Mouse (Mus musculus) liver, embryonic 16.5 days (tissue): Measurements from ENCODE around the gene Rmnd5a. TPM values are rescaled to one million over a fixed set of nuclear protein-coding genes. Genes with fewer than 3 reads are reported as not detected.

Experiments
- ATAC-seq: fragments of 200-750 bp; cut with Nextera tagmentation; 2 replicates; pipeline ENCODE4 v1.8.0; 2017; ENCODE audit warnings: low read depth, mild to moderate bottlenecking, moderate number of reproducible peaks, moderate library complexity
- H3K27ac ChIP-seq: fragments of 300-500 bp; sonication (generic); 2 replicates; pipeline ENCODE4 v1.5.1; 2014; ENCODE audit warnings: mild to moderate bottlenecking, low read length
- H3K27me3 ChIP-seq: fragments of 300-500 bp; sonication (generic); 2 replicates; pipeline ENCODE4 v1.6.1; 2014; ENCODE audit warnings: low read depth, low read length, mixed read lengths; ENCODE audit not compliant: control insufficient read depth, insufficient read depth
- H3K36me3 ChIP-seq: fragments of 300-500 bp; sonication (generic); 2 replicates; pipeline ENCODE4 v1.6.1; 2014; ENCODE audit warnings: mild to moderate bottlenecking; ENCODE audit not compliant: control insufficient read depth, insufficient read depth
- H3K4me1 ChIP-seq: fragments of 300-500 bp; sonication (generic); 2 replicates; pipeline ENCODE4 v1.6.1; 2014; ENCODE audit warnings: low read depth, low read length, mixed read lengths; ENCODE audit not compliant: control insufficient read depth
- H3K4me2 ChIP-seq: fragments of 300-500 bp; sonication (generic); 2 replicates; pipeline ENCODE4 v1.6.1; 2014; ENCODE audit warnings: low read depth, low read length, mixed read lengths
- H3K4me3 ChIP-seq: fragments of 300-500 bp; sonication (generic); 2 replicates; pipeline ENCODE4 v1.5.1; 2014; ENCODE audit warnings: low read depth, mild to moderate bottlenecking, low read length
- H3K9ac ChIP-seq: fragments of 300-500 bp; sonication (generic); 2 replicates; pipeline ENCODE4 v1.6.1; 2014; ENCODE audit warnings: low read depth, low read length
- H3K9me3 ChIP-seq: fragments of 300-500 bp; sonication (generic); replicated peaks from 2 replicates; pipeline ENCODE4 v1.6.1; 2016; ENCODE audit warnings: low read length; ENCODE audit not compliant: control insufficient read depth
- WGBS: fragments of 180-500 bp; shearing (Covaris S2); extraction: QIAGEN DNeasy Blood & Tissue Kit; methylation state at CpG from one replicate; pipeline ENCODE4 v1.1.7; 2014; ENCODE audit not compliant: insufficient replicate concordance; 5-methylcytosine and 5-hydroxymethylcytosine counted together
- polyA plus RNA-seq: library from polyadenylated mRNA; unstranded; fragments of >200 nt; fragmentation: Nextera tagmentation; extraction: Ambion mirVana; gene quantifications from 2 replicates; pipeline ENCODE4 v1.2.1, GENCODE M21; 2015

Rmnd5a gene
- polyA plus RNA-seq, 1 experiment from 2014 or later, result 5.2 TPM

- WGBS, result 80% methylated on average over 1 of the region's 1 CpGs
- H3K4me1 ChIP-seq, result no peaks in the 10 kb centered on the region
- no peak for ATAC-seq
- peaks cover 12% of the 10 kb centered on the region for H3K36me3 ChIP-seq
- H3K9me3 ChIP-seq, result no peaks in the 10 kb centered on the region
- H3K9ac ChIP-seq, result no peak overlapping the region
- no peak overlapping the region for H3K4me2 ChIP-seq
- no peak overlapping the region for H3K27ac ChIP-seq
- H3K27me3 ChIP-seq, result no peaks in the 10 kb centered on the region
- H3K4me3 ChIP-seq, result no peak overlapping the region
Observed at GRCm38 (mm10) chr6:71396016-71396415, 44.4 kb downstream of the Rmnd5a start.

GRCm38 (mm10) chr6:71390496-71390895 lies 49.9 kb downstream of the Rmnd5a start:
- ATAC-seq, result no peak
- Histone ChIP-seq H3K9ac (no peak overlapping the region), H3K4me3 (no peak overlapping the region), H3K27ac (no peak overlapping the region), H3K4me2 (no peak overlapping the region), H3K27me3 (no peaks in the 10 kb centered on the region), H3K9me3 (no peaks in the 10 kb centered on the region), H3K4me1 (no peaks in the 10 kb centered on the region), H3K36me3 (peaks cover 3% of the 10 kb centered on the region; the same call in 1 of the 2 replicates)
- WGBS, result 89% methylated on average over 2 of the region's 2 CpGs

GRCm38 (mm10) chr6:71381654-71382053 lies 58.8 kb downstream of the Rmnd5a start:
- Histone ChIP-seq H3K4me3 (no peak overlapping the region), H3K4me1 (no peaks in the 10 kb centered on the region), H3K4me2 (no peak overlapping the region), H3K27me3 (no peaks in the 10 kb centered on the region), H3K36me3 (no peaks in the 10 kb centered on the region), H3K9me3 (no peaks in the 10 kb centered on the region), H3K9ac (no peak overlapping the region), H3K27ac (no peak overlapping the region)
- 64% methylated on average over 5 of the region's 5 CpGs for WGBS
- ATAC-seq, result no peak

GRCm38 (mm10) chr6:71376711-71377110 lies 63.7 kb downstream of the Rmnd5a start:
- Histone ChIP-seq H3K9me3 (no peaks in the 10 kb centered on the region), H3K27ac (no peak overlapping the region), H3K9ac (no peak overlapping the region), H3K36me3 (no peaks in the 10 kb centered on the region), H3K4me3 (no peak overlapping the region), H3K4me1 (no peaks in the 10 kb centered on the region), H3K4me2 (no peak overlapping the region), H3K27me3 (no peaks in the 10 kb centered on the region)
- ATAC-seq, result no peak
- 82% methylated on average over 13 of the region's 13 CpGs for WGBS

- 50% methylated on average over 2 of the region's 2 CpGs for WGBS
- Histone ChIP-seq H3K9ac (no peak overlapping the region), H3K27ac (no peak overlapping the region), H3K4me3 (no peak overlapping the region), H3K4me2 (no peak overlapping the region), H3K27me3 (no peaks in the 10 kb centered on the region), H3K4me1 (no peaks in the 10 kb centered on the region), H3K36me3 (no peaks in the 10 kb centered on the region), H3K9me3 (no peaks in the 10 kb centered on the region)
- ATAC-seq, result no peak
Observed at GRCm38 (mm10) chr6:71374921-71375320, 65.5 kb downstream of the Rmnd5a start.

GRCm38 (mm10) chr6:71374311-71374829 lies 66.1 kb downstream of the Rmnd5a start:
- H3K4me1 ChIP-seq, result no peaks in the 10 kb centered on the region
- no peaks in the 10 kb centered on the region for H3K9me3 ChIP-seq
- ATAC-seq, result no peak
- H3K36me3 ChIP-seq, result no peaks in the 10 kb centered on the region
- 78% methylated on average over 19 of the region's 19 CpGs for WGBS
- H3K27ac ChIP-seq, result no peak overlapping the region
- no peaks in the 10 kb centered on the region for H3K27me3 ChIP-seq
- H3K9ac ChIP-seq, result no peak overlapping the region
- no peak overlapping the region for H3K4me3 ChIP-seq
- H3K4me2 ChIP-seq, result no peak overlapping the region

GRCm38 (mm10) chr6:71373249-71373775 lies 67.1 kb downstream of the Rmnd5a start, which contains the start of gene Cd8a:
Cd8a (plus strand) TSS chr6:71373427.
- Histone ChIP-seq H3K27me3 (no peaks in the 10 kb centered on the region), H3K9me3 (no peaks in the 10 kb centered on the region), H3K27ac (no peak within 1 kb of the TSS), H3K9ac (no peak within 1 kb of the TSS), H3K4me1 (no peaks in the 10 kb centered on the region), H3K4me3 (no peak within 1 kb of the TSS), H3K36me3 (no peaks in the 10 kb centered on the region), H3K4me2 (no peak within 1 kb of the TSS)
- no peak for ATAC-seq
- 61% methylated on average over 14 of the region's 14 CpGs for WGBS

GRCm38 (mm10) chr6:71372041-71372720 lies 68.3 kb downstream of the Rmnd5a start:
- Histone ChIP-seq H3K27me3 (no peaks in the 10 kb centered on the region), H3K9ac (no peak overlapping the region), H3K4me3 (no peak overlapping the region), H3K36me3 (no peaks in the 10 kb centered on the region), H3K4me1 (no peaks in the 10 kb centered on the region), H3K27ac (no peak overlapping the region), H3K4me2 (no peak overlapping the region), H3K9me3 (no peaks in the 10 kb centered on the region)
- WGBS, result 56% methylated on average over 5 of the region's 5 CpGs
- ATAC-seq, result no peak

- no peak overlapping the region for H3K4me3 ChIP-seq
- WGBS, result 79% methylated on average over 5 of the region's 5 CpGs
- no peaks in the 10 kb centered on the region for H3K27me3 ChIP-seq
- H3K4me1 ChIP-seq, result no peaks in the 10 kb centered on the region
- H3K27ac ChIP-seq, result no peak overlapping the region
- no peak overlapping the region for H3K9ac ChIP-seq
- H3K4me2 ChIP-seq, result no peak overlapping the region
- ATAC-seq, result no peak
- no peaks in the 10 kb centered on the region for H3K9me3 ChIP-seq
- no peaks in the 10 kb centered on the region for H3K36me3 ChIP-seq
Observed at GRCm38 (mm10) chr6:71371085-71371605, 69.3 kb downstream of the Rmnd5a start.
